Mouse (Mus musculus) MEL (cell line): Measurements from ENCODE around the gene Ylpm1. TPM values are rescaled to one million over a fixed set of nuclear protein-coding genes. Genes with fewer than 3 reads are reported as not detected.

Source experiments
- DNase-seq: peaks from one replicate; pipeline ENCODE4 v3.0.0; 2011; ENCODE audit warnings: low read depth, low spot score
- H3K27ac ChIP-seq: 2 replicates; pipeline ENCODE4 v1.5.1; 2012; ENCODE audit warnings: low read depth, mild to moderate bottlenecking, control low read depth, low read length, moderate library complexity; ENCODE audit not compliant: control insufficient read depth
- H3K27me3 ChIP-seq, 2 experiments: fragments of 150-350 bp in 1 of 2; sonication (generic) in 1 of 2; 2 replicates each; pipeline ENCODE4 v1.6.1; 2012; ENCODE audit warnings: low read length in 2 of 2, mild to moderate bottlenecking in 2 of 2, improper control_type of control experiment in 1 of 2, moderate library complexity in 1 of 2; ENCODE audit not compliant: insufficient read depth in 2 of 2, control insufficient read depth in 1 of 2
- H3K36me3 ChIP-seq, 2 experiments: 2 replicates each; pipeline ENCODE4 v1.6.1; 2012 to 2014; ENCODE audit warnings: low read length in 2 of 2, improper control_type of control experiment in 1 of 2, inconsistent platforms in 1 of 2, mild to moderate bottlenecking in 1 of 2; ENCODE audit not compliant: insufficient read depth in 2 of 2, control insufficient read depth in 1 of 2
- H3K4me1 ChIP-seq, 2 experiments: fragments of 150-350 bp in 1 of 2; sonication (generic) in 1 of 2; 2 replicates each; pipeline ENCODE4 v1.6.1; 2012; ENCODE audit warnings: low read length in 2 of 2, improper control_type of control experiment in 1 of 2, mild to moderate bottlenecking in 1 of 2; ENCODE audit not compliant: insufficient read depth in 2 of 2, control insufficient read depth in 1 of 2
- H3K4me3 ChIP-seq, 2 experiments: fragments of 150-350 bp in 1 of 2; sonication (generic) in 1 of 2; 2 replicates each; pipeline ENCODE4 v1.5.1; 2012; ENCODE audit warnings: low read depth in 2 of 2, low read length in 2 of 2, mild to moderate bottlenecking in 2 of 2, moderate library complexity in 2 of 2, control low read depth in 1 of 2, improper control_type of control experiment in 1 of 2; ENCODE audit not compliant: control insufficient read depth in 1 of 2, insufficient read depth in 1 of 2
- H3K79me2 ChIP-seq: 2 replicates; pipeline ENCODE4 v1.6.1; 2012; ENCODE audit warnings: mild to moderate bottlenecking, low read length, moderate library complexity; ENCODE audit not compliant: control insufficient read depth, poor library complexity, insufficient read depth
- H3K9ac ChIP-seq: 2 replicates; pipeline ENCODE4 v1.6.1; 2012; ENCODE audit warnings: low read depth, mild to moderate bottlenecking, control low read depth, low read length, moderate library complexity; ENCODE audit not compliant: control insufficient read depth, poor library complexity, severe bottlenecking
- H3K9me3 ChIP-seq: fragments of 150-350 bp; sonication (generic); replicated peaks from 2 replicates; pipeline ENCODE4 v1.6.1; 2012; ENCODE audit warnings: mild to moderate bottlenecking, low read length, improper control_type of control experiment, moderate library complexity; ENCODE audit not compliant: insufficient read depth
- BHLHE40 ChIP-seq: IDR thresholded peaks from 2 replicates; pipeline ENCODE4 v1.6.1; 2012; ENCODE audit warnings: low read depth, mild to moderate bottlenecking, inconsistent platforms, low read length, improper control_type of control experiment, borderline replicate concordance
- ELF1 ChIP-seq: IDR thresholded peaks from 2 replicates; pipeline ENCODE4 v1.6.1; 2014; ENCODE audit warnings: low read depth, mild to moderate bottlenecking, inconsistent platforms, low read length, improper control_type of control experiment, moderate library complexity
- EP300 ChIP-seq, 2 experiments: IDR thresholded peaks; 2 replicates each; pipeline ENCODE4 v1.6.1; 2011; ENCODE audit warnings: improper control_type of control experiment in 2 of 2, low read length in 2 of 2, low read depth in 1 of 2, mild to moderate bottlenecking in 1 of 2
- GABPA ChIP-seq: IDR thresholded peaks from 2 replicates; pipeline ENCODE4 v1.6.1; 2012; ENCODE audit warnings: low read depth, mild to moderate bottlenecking, inconsistent platforms, low read length, improper control_type of control experiment, moderate library complexity
- GATA1 ChIP-seq: IDR thresholded peaks from 2 replicates; pipeline ENCODE4 v1.6.1; 2011; ENCODE audit warnings: low read depth, low read length, improper control_type of control experiment
- HCFC1 ChIP-seq: IDR thresholded peaks from 2 replicates; pipeline ENCODE4 v1.6.1; 2012; ENCODE audit warnings: low read depth, mild to moderate bottlenecking, inconsistent platforms, low read length, improper control_type of control experiment, moderate library complexity
- JUND ChIP-seq: IDR thresholded peaks from 2 replicates; pipeline ENCODE4 v1.6.1; 2011; ENCODE audit warnings: low read depth, mild to moderate bottlenecking, improper control_type of control experiment, low read length
- KAT2A ChIP-seq: conservative IDR thresholded peaks from 2 replicates; pipeline ENCODE4 v1.6.1; 2012; ENCODE audit warnings: low read depth, low read length, improper control_type of control experiment, inconsistent platforms
- MAX ChIP-seq: IDR thresholded peaks from 2 replicates; pipeline ENCODE4 v1.6.1; 2011; ENCODE audit warnings: low read length, improper control_type of control experiment
- MAZ ChIP-seq: IDR thresholded peaks from 2 replicates; pipeline ENCODE4 v1.6.1; 2012; ENCODE audit warnings: low read depth, mild to moderate bottlenecking, inconsistent platforms, low read length, improper control_type of control experiment
- MYB ChIP-seq: IDR thresholded peaks from 2 replicates; pipeline ENCODE4 v1.6.1; 2011; ENCODE audit warnings: mild to moderate bottlenecking, low read depth, low read length, improper control_type of control experiment
- NELFE ChIP-seq: IDR thresholded peaks from 2 replicates; pipeline ENCODE4 v1.6.1; 2011; ENCODE audit warnings: low read depth, low read length, improper control_type of control experiment
- POLR2A ChIP-seq, 2 experiments: IDR thresholded peaks; 2 replicates each; pipeline ENCODE4 v1.6.1; 2011 to 2012; ENCODE audit warnings: low read length in 2 of 2, mild to moderate bottlenecking in 2 of 2, control low read depth in 1 of 2, improper control_type of control experiment in 1 of 2, low read depth in 1 of 2, moderate library complexity in 1 of 2; ENCODE audit not compliant: control insufficient read depth in 1 of 2, insufficient read depth in 1 of 2, poor library complexity in 1 of 2
- POLR2AphosphoS5 ChIP-seq: IDR thresholded peaks from 2 replicates; pipeline ENCODE4 v1.6.1; 2012; ENCODE audit warnings: low read depth, borderline replicate concordance, mild to moderate bottlenecking, inconsistent platforms, low read length, moderate library complexity, mixed read lengths
- RAD21 ChIP-seq: IDR thresholded peaks from 2 replicates; pipeline ENCODE4 v1.6.1; 2011; ENCODE audit warnings: mild to moderate bottlenecking, low read depth, low read length, improper control_type of control experiment
- RCOR1 ChIP-seq: IDR thresholded peaks from 2 replicates; pipeline ENCODE4 v1.6.1; 2012; ENCODE audit warnings: low read depth, mild to moderate bottlenecking, inconsistent platforms, low read length, improper control_type of control experiment
- SMC3 ChIP-seq: IDR thresholded peaks from 2 replicates; pipeline ENCODE4 v1.6.1; 2011; ENCODE audit warnings: low read depth, low read length, improper control_type of control experiment
- TCF12 ChIP-seq: IDR thresholded peaks from 2 replicates; pipeline ENCODE4 v1.6.1; 2014; ENCODE audit warnings: low read depth, mild to moderate bottlenecking, inconsistent platforms, low read length, improper control_type of control experiment, moderate library complexity
- USF1 ChIP-seq: IDR thresholded peaks from 2 replicates; pipeline ENCODE4 v1.6.1; 2014; ENCODE audit warnings: low read depth, mild to moderate bottlenecking, inconsistent platforms, low read length, improper control_type of control experiment, moderate library complexity
- USF2 ChIP-seq, 2 experiments: IDR thresholded peaks; 2 replicates each; pipeline ENCODE4 v1.6.1; 2011 to 2012; ENCODE audit warnings: improper control_type of control experiment in 2 of 2, low read length in 2 of 2, borderline replicate concordance in 1 of 2, inconsistent platforms in 1 of 2, low read depth in 1 of 2, mild to moderate bottlenecking in 1 of 2; ENCODE audit not compliant: insufficient read depth in 1 of 2
- ZNF384 ChIP-seq: IDR thresholded peaks from 2 replicates; pipeline ENCODE4 v1.6.1; 2012; ENCODE audit warnings: low read depth, mild to moderate bottlenecking, inconsistent platforms, low read length, improper control_type of control experiment
- polyA plus RNA-seq, 2 experiments: library from polyadenylated mRNA; stranded (reverse) in 1 of 2; unstranded in 1 of 2; fragments of >175 nt in 1 of 2; fragments of >200 nt in 1 of 2; gene quantifications; 2 replicates each; pipeline versions ENCODE4 v1.2.1 to v1.2.4; 2012; ENCODE audit warnings: low replicate concordance in 2 of 2, low read depth in 1 of 2; ENCODE audit not compliant: insufficient read length in 2 of 2, insufficient read depth in 1 of 2, missing spikeins in 1 of 2
- total RNA-seq: library from RNA; depleted of rRNA; stranded (reverse); fragments of 300-350 nt; gene quantifications from 2 replicates; pipeline ENCODE4 v1.2.3, GENCODE M21; 2012

Ylpm1 gene
- total and polyA plus RNA-seq, 3 experiments: 16.9 to 41.8 (median 29.9) TPM

- no peaks in the 10 kb centered on the region for H3K79me2 ChIP-seq
- no peak overlapping the region for H3K4me3 ChIP-seq
- H3K9ac ChIP-seq: no peak overlapping the region
- no peak overlapping the region for H3K27ac ChIP-seq
- no peaks in the 10 kb centered on the region for H3K27me3 ChIP-seq
- peaks cover 0 to 6% of the 10 kb centered on the region in 2 experiments; a peak in 2 of 4 replicates for H3K36me3 ChIP-seq
- no peak for DNase-seq
- H3K4me1 ChIP-seq: peaks cover 2 to 18% of the 10 kb centered on the region in 2 experiments
- TF ChIP-seq MAZ (no peak), BHLHE40 (no peak), USF2 (IDR thresholded peaks at IDR 0.05; ENCODE audit: borderline replicate concordance in 1 of 2, insufficient read depth in 1 of 2, low read depth in 1 of 2, low read length in 2 of 2) (no peak), ZNF384 (no peak), POLR2AphosphoS5 (no peak), RCOR1 (no peak), GATA1 (no peak), TCF12 (no peak), JUND (no peak), HCFC1 (no peak), NELFE (no peak), ELF1 (no peak), GABPA (no peak), POLR2A (IDR thresholded peaks at IDR 0.05; ENCODE audit: control insufficient read depth in 1 of 2, insufficient read depth in 1 of 2, low read depth in 1 of 2, low read length in 2 of 2, poor library complexity in 1 of 2) (no peak), SMC3 (no peak)
- H3K9me3 ChIP-seq: no peaks in the 10 kb centered on the region
Observed at GRCm38 (mm10) chr12:85095859-85096258, 99.7 kb downstream of the Ylpm1 start.

GRCm38 (mm10) chr12:85101001-85101400 is 104.9 kb downstream of the Ylpm1 start:
- no peak overlapping the region for H3K9ac ChIP-seq
- DNase-seq: no peak
- no peaks in the 10 kb centered on the region for H3K9me3 ChIP-seq
- H3K36me3 ChIP-seq: no peaks in the 10 kb centered on the region; a peak in 1 of 4 replicates
- peaks cover 2 to 5% of the 10 kb centered on the region in 2 experiments for H3K4me1 ChIP-seq
- H3K27ac ChIP-seq: no peak overlapping the region
- no peak for TF ChIP-seq EP300 (IDR thresholded peaks at IDR 0.05; ENCODE audit: low read depth in 1 of 2, low read length in 2 of 2)
- no peak for TF ChIP-seq RAD21
- no peak for TF ChIP-seq KAT2A
- no peak for TF ChIP-seq POLR2A (IDR thresholded peaks at IDR 0.05; ENCODE audit: control insufficient read depth in 1 of 2, insufficient read depth in 1 of 2, low read depth in 1 of 2, low read length in 2 of 2, poor library complexity in 1 of 2)
- TF ChIP-seq MAX: no peak
- TF ChIP-seq RCOR1: no peak
- TF ChIP-seq USF1: no peak
- TF ChIP-seq MYB: no peak
- H3K27me3 ChIP-seq: no peaks in the 10 kb centered on the region
- H3K79me2 ChIP-seq: no peaks in the 10 kb centered on the region
- no peak overlapping the region for H3K4me3 ChIP-seq
